Mouse (Mus musculus) limb, embryonic 13.5 days (tissue): Measurements from ENCODE around the gene Mettl16. TPM values are rescaled to one million over a fixed set of nuclear protein-coding genes. Genes with fewer than 3 reads are reported as not detected.

Experiments
- ATAC-seq: fragments of 200-750 bp; cut with Nextera tagmentation; 2 replicates; pipeline ENCODE4 v1.8.0; 2017; ENCODE audit warnings: low read depth, moderate number of reproducible peaks, moderate TSS enrichment; ENCODE audit not compliant: low FRiP score
- H3K27ac ChIP-seq: fragments of 300-500 bp; sonication (generic); 2 replicates; pipeline ENCODE4 v1.5.1; 2015; ENCODE audit warnings: inconsistent platforms, mild to moderate bottlenecking, moderate library complexity
- H3K27me3 ChIP-seq: fragments of 300-500 bp; sonication (generic); 2 replicates; pipeline ENCODE4 v1.6.1; 2015; ENCODE audit warnings: mild to moderate bottlenecking, inconsistent platforms
- H3K36me3 ChIP-seq: fragments of 300-500 bp; sonication (generic); 2 replicates; pipeline ENCODE4 v1.6.1; 2015; ENCODE audit warnings: inconsistent platforms, mild to moderate bottlenecking, moderate library complexity
- H3K4me1 ChIP-seq: fragments of 300-500 bp; sonication (generic); 2 replicates; pipeline ENCODE4 v1.6.1; 2015; ENCODE audit warnings: inconsistent platforms
- H3K4me2 ChIP-seq: fragments of 300-500 bp; sonication (generic); replicated peaks from 2 replicates; pipeline ENCODE4 v1.6.1; 2015; ENCODE audit warnings: inconsistent platforms, mild to moderate bottlenecking, moderate library complexity
- H3K4me3 ChIP-seq: fragments of 300-500 bp; sonication (generic); 2 replicates; pipeline ENCODE4 v1.5.1; 2015; ENCODE audit warnings: moderate library complexity, mild to moderate bottlenecking, inconsistent platforms
- H3K9ac ChIP-seq: fragments of 300-500 bp; sonication (generic); 2 replicates; pipeline ENCODE4 v1.6.1; 2015; ENCODE audit warnings: mild to moderate bottlenecking, inconsistent platforms
- H3K9me3 ChIP-seq: fragments of 300-500 bp; sonication (generic); 2 replicates; pipeline ENCODE4 v1.6.1; 2016; ENCODE audit warnings: inconsistent platforms
- WGBS: fragments of 180-500 bp; shearing (Covaris S2); methylation state at CpG from one replicate; pipeline ENCODE4 v1.1.7; 2015; 5-methylcytosine and 5-hydroxymethylcytosine counted together
- polyA plus RNA-seq: library from polyadenylated mRNA; unstranded; fragments of >200 nt; fragmentation: Nextera tagmentation; extraction: Ambion mirVana; gene quantifications from 2 replicates; pipeline ENCODE4 v1.2.1, GENCODE M21; 2015

Mettl16 gene
- polyA plus RNA-seq, 1 experiment from 2014 or later: 61.1 TPM

GRCm38 (mm10) chr11:74842045-74842444, 71.4 kb downstream of the Mettl16 start:
- H3K9me3 ChIP-seq: 0 out of 2 replicates have a peak, but pooled peaks cover 4% of the 10 kb centered on the region
- no peaks in the 10 kb centered on the region for H3K27me3 ChIP-seq
- no peak overlapping the region for H3K4me2 ChIP-seq
- H3K9ac ChIP-seq: peak overlapping the region; percentile 19; the same call in 1 of the 2 replicates
- WGBS: 85% methylated on average over 13 of the region's 13 CpGs
- no peak overlapping the region for H3K27ac ChIP-seq
- H3K4me1 ChIP-seq: peaks cover 21% of the 10 kb centered on the region
- peaks cover 63% of the 10 kb centered on the region for H3K36me3 ChIP-seq
- H3K4me3 ChIP-seq: no peak overlapping the region
- no peak for ATAC-seq

GRCm38 (mm10) chr11:74842656-74843434, 72.2 kb downstream of the Mettl16 start:
- H3K4me3 ChIP-seq: no peak overlapping the region
- peak overlapping the region; percentile 21 for H3K9ac ChIP-seq
- 0 out of 2 replicates have a peak, but pooled peaks cover 4% of the 10 kb centered on the region for H3K9me3 ChIP-seq
- ATAC-seq: no peak
- WGBS: 88% methylated on average over 19 of the region's 22 CpGs
- peaks cover 63% of the 10 kb centered on the region for H3K36me3 ChIP-seq
- H3K27ac ChIP-seq: no peak overlapping the region
- H3K4me2 ChIP-seq: no peak overlapping the region
- H3K27me3 ChIP-seq: no peaks in the 10 kb centered on the region
- peaks cover 17% of the 10 kb centered on the region for H3K4me1 ChIP-seq

- no peak for ATAC-seq
- H3K4me1 ChIP-seq: peaks cover 23% of the 10 kb centered on the region
- H3K9ac ChIP-seq: peak overlapping the region; percentile 21; the same call in 1 of the 2 replicates
- H3K27ac ChIP-seq: no peak overlapping the region
- H3K36me3 ChIP-seq: peaks cover 63% of the 10 kb centered on the region
- H3K4me2 ChIP-seq: no peak overlapping the region
- 0 out of 2 replicates have a peak, but pooled peaks cover 4% of the 10 kb centered on the region for H3K9me3 ChIP-seq
- H3K4me3 ChIP-seq: no peak overlapping the region
- no peaks in the 10 kb centered on the region for H3K27me3 ChIP-seq
- 87% methylated on average over 2 of the region's 2 CpGs for WGBS
These were observed 72.7 kb downstream of the Mettl16 start for GRCm38 (mm10) chr11:74843435-74843714.

GRCm38 (mm10) chr11:74843761-74844160, 73.1 kb downstream of the Mettl16 start:
- 52% methylated on average over 5 of the region's 5 CpGs for WGBS
- no peak overlapping the region for H3K27ac ChIP-seq
- no peak overlapping the region for H3K4me3 ChIP-seq
- H3K4me2 ChIP-seq: no peak overlapping the region
- no peak for ATAC-seq
- 0 out of 2 replicates have a peak, but pooled peaks cover 4% of the 10 kb centered on the region for H3K9me3 ChIP-seq
- H3K9ac ChIP-seq: no peak overlapping the region
- no peaks in the 10 kb centered on the region for H3K27me3 ChIP-seq
- H3K4me1 ChIP-seq: peaks cover 26% of the 10 kb centered on the region
- peaks cover 63% of the 10 kb centered on the region for H3K36me3 ChIP-seq

DNA sequence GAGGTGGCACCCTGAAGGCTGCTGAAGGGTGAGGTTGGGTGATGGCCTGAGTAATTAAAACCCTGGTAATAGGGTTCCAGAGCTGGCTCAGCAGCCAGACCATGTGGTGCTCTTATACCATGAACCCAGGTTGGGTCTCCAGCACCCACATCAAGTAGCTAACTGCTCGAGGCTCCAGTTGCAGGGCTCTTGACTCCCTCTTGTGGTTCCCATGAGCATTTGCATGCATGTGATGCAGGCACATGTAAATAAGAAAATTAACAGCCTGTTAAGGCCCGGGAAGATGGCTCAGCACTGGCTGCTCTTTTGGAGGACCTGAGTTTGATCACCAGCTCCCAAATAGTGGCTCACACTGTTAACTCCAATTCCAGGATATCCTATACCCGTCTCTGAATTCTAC, 75.2 kb downstream of the Mettl16 start:
- Histone ChIP-seq H3K9me3 (0 out of 2 replicates have a peak, but pooled peaks cover 4% of the 10 kb centered on the region), H3K4me3 (no peak overlapping the region), H3K27me3 (no peaks in the 10 kb centered on the region), H3K36me3 (peaks cover 54% of the 10 kb centered on the region), H3K9ac (no peak overlapping the region), H3K27ac (no peak overlapping the region), H3K4me1 (peaks cover 21% of the 10 kb centered on the region), H3K4me2 (no peak overlapping the region)
- no peak for ATAC-seq
- 78% methylated on average over 3 of the region's 3 CpGs for WGBS

DNA sequence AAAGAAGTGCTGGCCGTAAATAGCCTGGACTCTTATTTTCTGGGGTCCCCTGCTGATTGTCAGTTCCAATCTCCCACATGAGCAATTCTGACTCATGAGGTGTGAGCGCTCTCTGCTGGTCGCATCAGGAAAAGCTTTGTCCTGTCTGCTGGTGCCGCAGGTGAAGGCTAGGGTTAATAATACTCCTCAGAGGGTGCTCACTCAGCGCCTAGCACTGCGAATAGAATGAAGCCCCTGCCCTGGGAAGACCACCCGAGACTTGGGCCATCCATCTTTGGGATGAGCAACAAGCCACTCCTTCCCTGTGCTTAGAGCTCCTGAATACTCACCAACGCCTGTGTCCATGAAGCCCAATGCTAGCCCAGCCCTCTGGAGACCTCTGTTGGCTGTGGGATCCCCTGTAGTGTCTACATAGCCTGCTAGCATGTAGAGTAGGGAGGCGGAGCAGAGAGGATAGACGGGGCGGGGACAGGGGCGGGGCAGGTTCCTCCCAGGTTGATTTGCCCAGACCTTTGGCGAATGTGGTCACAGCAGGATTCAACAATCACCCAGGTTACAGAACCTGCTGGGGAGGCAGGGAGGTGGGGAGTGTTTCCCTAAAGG, 77.4 kb downstream of the Mettl16 start:
- Histone ChIP-seq H3K4me3 (no peak overlapping the region), H3K9me3 (0 out of 2 replicates have a peak, but pooled peaks cover 4% of the 10 kb centered on the region), H3K27ac (no peak overlapping the region), H3K27me3 (no peaks in the 10 kb centered on the region), H3K4me1 (peaks cover 17% of the 10 kb centered on the region), H3K36me3 (peaks cover 35% of the 10 kb centered on the region), H3K9ac (peak overlapping the region; percentile 39), H3K4me2 (no peak overlapping the region)
- 3% methylated on average over 13 of the region's 13 CpGs for WGBS
- peak; percentile 70; the same call in 1 of the 2 replicates for ATAC-seq

- Histone ChIP-seq H3K9ac (no peak overlapping the region), H3K4me1 (peaks cover 13% of the 10 kb centered on the region), H3K9me3 (no peaks in the 10 kb centered on the region), H3K4me2 (no peak overlapping the region), H3K27me3 (no peaks in the 10 kb centered on the region), H3K27ac (no peak overlapping the region), H3K4me3 (no peak overlapping the region), H3K36me3 (peaks cover 18% of the 10 kb centered on the region)
- 79% methylated on average over 14 of the region's 14 CpGs for WGBS
- no peak for ATAC-seq
These were observed 80.5 kb downstream of the Mettl16 start for GRCm38 (mm10) chr11:74850998-74851661.

GRCm38 (mm10) chr11:74857756-74858155, 87.1 kb downstream of the Mettl16 start:
- Histone ChIP-seq H3K36me3 (peaks cover 21% of the 10 kb centered on the region), H3K4me1 (no peaks in the 10 kb centered on the region), H3K9me3 (no peaks in the 10 kb centered on the region), H3K27ac (no peak overlapping the region), H3K4me3 (no peak overlapping the region), H3K4me2 (no peak overlapping the region), H3K27me3 (no peaks in the 10 kb centered on the region), H3K9ac (no peak overlapping the region)
- ATAC-seq: no peak
- 82% methylated on average over 9 of the region's 9 CpGs for WGBS

GRCm38 (mm10) chr11:74862129-74862528, 91.5 kb downstream of the Mettl16 start:
- Histone ChIP-seq H3K4me1 (no peaks in the 10 kb centered on the region), H3K27ac (no peak overlapping the region), H3K36me3 (peaks cover 12% of the 10 kb centered on the region), H3K9ac (no peak overlapping the region), H3K4me3 (no peak overlapping the region), H3K4me2 (no peak overlapping the region), H3K9me3 (no peaks in the 10 kb centered on the region), H3K27me3 (no peaks in the 10 kb centered on the region)
- no peak for ATAC-seq
- WGBS: 77% methylated on average over 5 of the region's 5 CpGs

DNA sequence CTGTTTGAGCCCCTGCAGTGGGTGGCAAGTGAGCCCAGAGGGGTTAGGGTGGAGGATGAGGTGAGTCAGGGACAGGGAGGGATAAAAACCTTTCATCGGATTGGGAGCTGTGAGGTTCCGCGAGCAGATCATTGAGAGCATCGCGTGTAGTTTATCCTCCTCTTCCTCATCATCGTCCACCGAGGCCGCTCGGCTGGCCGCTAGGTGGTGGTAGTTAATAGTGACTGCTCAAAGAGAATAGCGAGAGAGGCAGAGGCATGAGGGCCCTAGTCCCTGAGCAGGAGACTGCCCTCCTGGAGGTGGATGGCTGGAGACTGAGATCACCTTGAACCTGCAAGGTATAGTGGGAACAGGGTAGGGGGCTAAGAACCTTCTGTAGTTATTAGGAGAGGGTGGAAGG, 92.8 kb downstream of the Mettl16 start:
- 20% methylated on average over 11 of the region's 11 CpGs for WGBS
- no peak for ATAC-seq
- no peaks in the 10 kb centered on the region for H3K9me3 ChIP-seq
- no peaks in the 10 kb centered on the region for H3K27me3 ChIP-seq
- H3K9ac ChIP-seq: 0 out of 2 replicates have a peak overlapping the region, but pooled peaks have one; percentile 13
- H3K4me2 ChIP-seq: no peak overlapping the region
- no peaks in the 10 kb centered on the region for H3K4me1 ChIP-seq
- H3K4me3 ChIP-seq: no peak overlapping the region
- H3K36me3 ChIP-seq: peaks cover 15% of the 10 kb centered on the region
- H3K27ac ChIP-seq: no peak overlapping the region

DNA sequence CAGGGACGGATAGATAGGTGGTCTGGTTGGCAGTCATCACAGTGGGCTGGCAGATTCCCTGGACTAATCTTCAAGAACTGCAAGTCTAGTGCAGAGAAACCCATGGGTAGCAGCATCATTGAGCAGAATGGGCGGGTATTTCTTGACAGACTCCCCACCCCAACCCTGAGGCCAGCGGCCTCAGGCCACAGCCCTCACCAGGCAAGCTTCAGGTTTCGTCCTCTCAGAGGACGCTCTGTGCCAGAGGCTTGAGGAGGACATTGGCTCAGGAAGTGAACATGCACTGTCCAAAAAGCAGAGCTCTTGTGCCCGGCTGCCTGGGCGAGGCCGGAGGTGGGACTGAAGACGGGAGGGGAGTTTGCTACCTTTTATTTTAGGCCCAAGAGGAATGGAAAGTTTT, 93.8 kb downstream of the Mettl16 start:
- H3K9me3 ChIP-seq: no peaks in the 10 kb centered on the region
- no peak overlapping the region for H3K4me3 ChIP-seq
- H3K9ac ChIP-seq: no peak overlapping the region
- no peak for ATAC-seq
- no peaks in the 10 kb centered on the region for H3K4me1 ChIP-seq
- H3K27me3 ChIP-seq: no peaks in the 10 kb centered on the region
- H3K27ac ChIP-seq: no peak overlapping the region
- peaks cover 13% of the 10 kb centered on the region for H3K36me3 ChIP-seq
- WGBS: 80% methylated on average over 9 of the region's 9 CpGs
- no peak overlapping the region for H3K4me2 ChIP-seq

GRCm38 (mm10) chr11:74865252-74865651, 94.6 kb downstream of the Mettl16 start:
- WGBS: 82% methylated on average over 9 of the region's 9 CpGs
- H3K9me3 ChIP-seq: no peaks in the 10 kb centered on the region
- H3K4me3 ChIP-seq: no peak overlapping the region
- H3K4me1 ChIP-seq: no peaks in the 10 kb centered on the region
- H3K27ac ChIP-seq: no peak overlapping the region
- peaks cover 13% of the 10 kb centered on the region for H3K36me3 ChIP-seq
- ATAC-seq: no peak
- no peaks in the 10 kb centered on the region for H3K27me3 ChIP-seq
- no peak overlapping the region for H3K9ac ChIP-seq
- H3K4me2 ChIP-seq: no peak overlapping the region
